Mouse (Mus musculus): ENCODE results near the gene Irak2. TPM values are rescaled to one million over a fixed set of nuclear protein-coding genes. Genes with fewer than 3 reads are reported as not detected.

Irak2 gene
- polyA plus RNA-seq, 1 experiment from 2014 or later = 6.3 TPM

- WGBS = 75% methylated on average over 6 of the region's 6 CpGs
- Histone ChIP-seq H3K27me3 (ENCODE audit: control insufficient read depth, insufficient read depth, low read depth, low read length) (no peaks in the 10 kb centered on the region), H3K4me2 (ENCODE audit: low read depth, low read length) (no peak overlapping the region), H3K4me3 (ENCODE audit: low read length) (no peak overlapping the region), H3K9me3 (ENCODE audit: control insufficient read depth, low read length) (no peaks in the 10 kb centered on the region), H3K36me3 (ENCODE audit: control insufficient read depth, insufficient read depth, low read length) (peaks cover 4% of the 10 kb centered on the region; the same call in 1 of the 2 replicates), H3K4me1 (replicated peaks; ENCODE audit: control insufficient read depth, insufficient read depth, low read length) (peaks cover 14% of the 10 kb centered on the region), H3K9ac (ENCODE audit: low read length) (no peak overlapping the region), H3K27ac (ENCODE audit: low read length) (no peak overlapping the region)
- no peak for ATAC-seq (ENCODE audit: low read depth)
Measured at GRCm38 (mm10) chr6:113608871-113609270, 29.4 kb upstream of the Irak2 start.

- no peak overlapping the region for H3K27ac ChIP-seq (ENCODE audit: low read length)
- no peak overlapping the region for H3K4me3 ChIP-seq (ENCODE audit: low read length)
- no peak overlapping the region for H3K9ac ChIP-seq (ENCODE audit: low read length)
- no peak overlapping the region for H3K4me2 ChIP-seq (ENCODE audit: low read depth, low read length)
- no peaks in the 10 kb centered on the region for H3K9me3 ChIP-seq (ENCODE audit: control insufficient read depth, low read length)
- WGBS = 84% methylated on average over 7 of the region's 7 CpGs
- H3K4me1 ChIP-seq (replicated peaks; ENCODE audit: control insufficient read depth, insufficient read depth, low read length) = peaks cover 14% of the 10 kb centered on the region
- no peak for ATAC-seq (ENCODE audit: low read depth)
- no peaks in the 10 kb centered on the region for H3K27me3 ChIP-seq (ENCODE audit: control insufficient read depth, insufficient read depth, low read depth, low read length)
- H3K36me3 ChIP-seq (ENCODE audit: control insufficient read depth, insufficient read depth, low read length) = peaks cover 8% of the 10 kb centered on the region
Measured at GRCm38 (mm10) chr6:113609293-113609692, 29.0 kb upstream of the Irak2 start.

- Histone ChIP-seq H3K4me1 (replicated peaks; ENCODE audit: control insufficient read depth, insufficient read depth, low read length) (no peaks in the 10 kb centered on the region), H3K9ac (ENCODE audit: low read length) (no peak overlapping the region), H3K27ac (ENCODE audit: low read length) (no peak overlapping the region), H3K4me2 (ENCODE audit: low read depth, low read length) (no peak overlapping the region), H3K36me3 (ENCODE audit: control insufficient read depth, insufficient read depth, low read length) (peaks cover 32% of the 10 kb centered on the region), H3K4me3 (ENCODE audit: low read length) (no peak overlapping the region), H3K9me3 (ENCODE audit: control insufficient read depth, low read length) (no peaks in the 10 kb centered on the region), H3K27me3 (ENCODE audit: control insufficient read depth, insufficient read depth, low read depth, low read length) (no peaks in the 10 kb centered on the region)
- WGBS = 79% methylated on average over 8 of the region's 8 CpGs
- ATAC-seq (ENCODE audit: low read depth) = no peak
Measured at GRCm38 (mm10) chr6:113612258-113612969, 25.9 kb upstream of the Irak2 start.

DNA sequence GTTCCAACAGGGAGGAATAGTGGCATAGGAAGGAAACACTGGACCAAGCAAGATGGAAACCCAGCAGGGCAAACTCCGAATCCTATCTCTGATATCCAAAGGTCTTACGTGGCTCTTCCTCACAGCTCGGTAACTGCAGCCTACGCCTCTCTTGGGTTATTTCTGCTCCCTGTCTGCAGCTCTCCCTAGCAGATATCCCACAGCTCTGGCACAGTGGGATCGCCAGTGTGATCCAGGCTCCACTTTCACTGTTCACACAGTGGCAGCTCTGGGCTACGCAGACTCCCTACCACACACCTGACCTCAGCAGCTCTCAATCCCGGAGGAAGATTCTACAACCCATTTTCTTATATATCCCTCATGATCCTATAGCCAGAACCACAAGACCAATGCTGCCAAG lies 24.1 kb upstream of the Irak2 start:
- no peak for ATAC-seq (ENCODE audit: low read depth)
- H3K9ac ChIP-seq (ENCODE audit: low read length) = no peak overlapping the region
- H3K4me2 ChIP-seq (ENCODE audit: low read depth, low read length) = no peak overlapping the region
- H3K36me3 ChIP-seq (ENCODE audit: control insufficient read depth, insufficient read depth, low read length) = peaks cover 37% of the 10 kb centered on the region
- H3K9me3 ChIP-seq (ENCODE audit: control insufficient read depth, low read length) = no peaks in the 10 kb centered on the region
- 95% methylated on average over 7 of the region's 7 CpGs for WGBS
- no peak overlapping the region for H3K27ac ChIP-seq (ENCODE audit: low read length)
- H3K4me1 ChIP-seq (replicated peaks; ENCODE audit: control insufficient read depth, insufficient read depth, low read length) = no peaks in the 10 kb centered on the region
- H3K4me3 ChIP-seq (ENCODE audit: low read length) = no peak overlapping the region
- no peaks in the 10 kb centered on the region for H3K27me3 ChIP-seq (ENCODE audit: control insufficient read depth, insufficient read depth, low read depth, low read length)

DNA sequence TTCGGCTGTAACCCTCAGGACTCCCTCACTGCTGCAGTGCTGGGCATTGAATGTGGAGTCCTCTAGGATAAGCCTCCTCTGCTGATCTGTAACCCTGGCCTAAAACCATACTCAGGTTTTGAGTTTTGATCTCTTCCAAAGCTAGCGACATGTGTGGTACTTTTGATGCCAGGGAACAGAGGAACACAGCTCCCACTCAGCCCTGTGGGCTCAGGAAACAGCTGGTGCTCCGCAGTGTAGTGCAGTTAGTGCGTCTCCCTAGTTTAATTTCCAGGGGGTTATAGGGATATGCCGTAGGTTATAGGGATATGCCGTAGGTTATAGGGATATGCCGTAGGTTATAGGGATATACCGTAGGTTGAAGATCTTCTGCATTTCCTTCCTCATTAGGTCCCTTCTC lies 23.3 kb upstream of the Irak2 start:
- Histone ChIP-seq H3K4me1 (replicated peaks; ENCODE audit: control insufficient read depth, insufficient read depth, low read length) (no peaks in the 10 kb centered on the region), H3K36me3 (ENCODE audit: control insufficient read depth, insufficient read depth, low read length) (peaks cover 37% of the 10 kb centered on the region), H3K9ac (ENCODE audit: low read length) (no peak overlapping the region), H3K4me2 (ENCODE audit: low read depth, low read length) (no peak overlapping the region), H3K9me3 (ENCODE audit: control insufficient read depth, low read length) (no peaks in the 10 kb centered on the region), H3K4me3 (ENCODE audit: low read length) (no peak overlapping the region), H3K27ac (ENCODE audit: low read length) (no peak overlapping the region), H3K27me3 (ENCODE audit: control insufficient read depth, insufficient read depth, low read depth, low read length) (no peaks in the 10 kb centered on the region)
- WGBS = 93% methylated on average over 8 of the region's 8 CpGs
- ATAC-seq (ENCODE audit: low read depth) = no peak

- no peak overlapping the region for H3K4me3 ChIP-seq (ENCODE audit: low read length)
- H3K27ac ChIP-seq (ENCODE audit: low read length) = no peak overlapping the region
- H3K27me3 ChIP-seq (ENCODE audit: control insufficient read depth, insufficient read depth, low read depth, low read length) = no peaks in the 10 kb centered on the region
- no peaks in the 10 kb centered on the region for H3K4me1 ChIP-seq (replicated peaks; ENCODE audit: control insufficient read depth, insufficient read depth, low read length)
- no peak overlapping the region for H3K9ac ChIP-seq (ENCODE audit: low read length)
- no peak overlapping the region for H3K4me2 ChIP-seq (ENCODE audit: low read depth, low read length)
- H3K9me3 ChIP-seq (ENCODE audit: control insufficient read depth, low read length) = no peaks in the 10 kb centered on the region
- 88% methylated on average over 4 of the region's 4 CpGs for WGBS
- peaks cover 37% of the 10 kb centered on the region for H3K36me3 ChIP-seq (ENCODE audit: control insufficient read depth, insufficient read depth, low read length)
- no peak for ATAC-seq (ENCODE audit: low read depth)
Measured at GRCm38 (mm10) chr6:113615489-113615888, 22.8 kb upstream of the Irak2 start.

DNA sequence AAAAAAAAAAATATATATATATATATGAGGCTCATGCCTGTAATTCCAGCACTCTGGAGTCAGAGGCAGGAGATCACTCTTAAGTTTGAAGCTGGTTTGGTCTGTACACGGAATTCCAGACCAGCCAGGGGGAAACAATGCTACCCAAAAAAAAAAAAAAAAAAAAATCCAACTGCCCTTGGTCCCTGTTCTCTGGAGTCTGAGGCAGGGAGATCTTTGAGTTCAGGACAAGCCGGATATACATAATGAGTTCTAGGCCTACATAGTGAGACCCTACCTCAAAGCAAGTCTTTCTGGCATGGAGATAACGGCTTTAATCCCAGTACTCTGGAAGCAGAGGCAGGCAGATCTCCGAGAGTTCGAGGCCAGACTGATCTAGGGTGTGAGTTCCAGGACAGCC lies 14.9 kb upstream of the Irak2 start:
- H3K27ac ChIP-seq (ENCODE audit: low read length) = peak overlapping the region; percentile 32; the same call in 1 of the 2 replicates
- H3K36me3 ChIP-seq (ENCODE audit: control insufficient read depth, insufficient read depth, low read length) = peaks cover 2% of the 10 kb centered on the region; the same call in 1 of the 2 replicates
- peak overlapping the region; percentile 80 for H3K4me3 ChIP-seq (ENCODE audit: low read length)
- H3K9ac ChIP-seq (ENCODE audit: low read length) = peak overlapping the region; percentile 83
- peaks cover 13% of the 10 kb centered on the region for H3K4me1 ChIP-seq (replicated peaks; ENCODE audit: control insufficient read depth, insufficient read depth, low read length)
- ATAC-seq (ENCODE audit: low read depth) = no peak
- WGBS = 62% methylated on average over 5 of the region's 5 CpGs
- peak overlapping the region; percentile 94 for H3K4me2 ChIP-seq (ENCODE audit: low read depth, low read length)
- H3K27me3 ChIP-seq (ENCODE audit: control insufficient read depth, insufficient read depth, low read depth, low read length) = no peaks in the 10 kb centered on the region
- no peaks in the 10 kb centered on the region for H3K9me3 ChIP-seq (ENCODE audit: control insufficient read depth, low read length)

GRCm38 (mm10) chr6:113623941-113624751 lies 14.1 kb upstream of the Irak2 start, which contains the start of gene Vhl:
TSS of gene Vhl (plus strand) at chr6:113623959.
- Histone ChIP-seq H3K4me2 (ENCODE audit: low read depth, low read length) (peak within 1 kb of the TSS; percentile 94), H3K4me3 (ENCODE audit: low read length) (peak within 1 kb of the TSS; percentile 80), H3K9me3 (ENCODE audit: control insufficient read depth, low read length) (no peaks in the 10 kb centered on the region), H3K4me1 (replicated peaks; ENCODE audit: control insufficient read depth, insufficient read depth, low read length) (peaks cover 13% of the 10 kb centered on the region), H3K27me3 (ENCODE audit: control insufficient read depth, insufficient read depth, low read depth, low read length) (no peaks in the 10 kb centered on the region), H3K27ac (ENCODE audit: low read length) (peak within 1 kb of the TSS; percentile 89), H3K9ac (ENCODE audit: low read length) (peak within 1 kb of the TSS; percentile 83), H3K36me3 (ENCODE audit: control insufficient read depth, insufficient read depth, low read length) (peaks cover 5% of the 10 kb centered on the region)
- under 1% methylated on average over 64 of the region's 76 CpGs for WGBS
- ATAC-seq (ENCODE audit: low read depth) = peak; percentile 93

DNA sequence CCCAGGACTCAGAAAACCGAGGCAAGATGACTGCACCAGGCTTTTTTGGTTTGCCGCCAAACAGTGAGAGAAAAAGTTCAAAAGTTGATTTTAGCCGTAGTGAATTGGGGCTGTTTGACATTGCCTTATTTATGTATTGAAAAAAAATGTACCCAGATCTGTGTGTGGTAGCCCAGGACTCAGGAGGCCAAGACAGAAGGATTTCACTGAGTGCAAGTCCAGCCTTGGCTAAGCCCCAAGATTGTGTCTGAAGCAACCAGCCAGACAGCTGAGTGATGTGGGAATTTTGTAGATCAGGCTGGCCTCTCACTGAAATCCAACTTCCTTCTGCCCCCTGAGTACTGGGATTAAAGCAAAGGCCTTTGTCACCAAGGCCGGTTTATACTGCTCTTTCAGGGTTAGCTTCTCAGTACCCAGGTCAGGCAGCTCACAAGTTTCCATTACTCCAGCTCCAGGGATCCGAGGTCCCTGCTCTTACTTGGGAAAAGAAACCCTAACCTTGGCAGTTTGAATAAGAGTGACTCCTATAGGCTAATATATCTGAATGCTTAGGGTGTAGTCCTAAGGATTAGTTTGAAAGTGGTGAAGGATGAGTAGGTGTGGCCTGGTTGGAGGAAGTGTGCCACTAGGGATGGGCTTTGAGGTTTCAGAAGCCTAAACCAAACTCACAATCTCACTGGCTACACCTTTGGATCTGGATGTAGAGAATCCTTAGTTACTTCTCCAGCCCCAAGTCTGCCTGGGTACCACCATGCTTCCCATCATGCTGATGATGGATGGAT lies 13.1 kb upstream of the Irak2 start:
- no peak overlapping the region for H3K27ac ChIP-seq (ENCODE audit: low read length)
- no peaks in the 10 kb centered on the region for H3K27me3 ChIP-seq (ENCODE audit: control insufficient read depth, insufficient read depth, low read depth, low read length)
- 32% methylated on average over 5 of the region's 5 CpGs for WGBS
- peak overlapping the region; percentile 80 for H3K4me3 ChIP-seq (ENCODE audit: low read length)
- no peak for ATAC-seq (ENCODE audit: low read depth)
- peak overlapping the region; percentile 83 for H3K9ac ChIP-seq (ENCODE audit: low read length)
- H3K36me3 ChIP-seq (ENCODE audit: control insufficient read depth, insufficient read depth, low read length) = peaks cover 15% of the 10 kb centered on the region
- H3K9me3 ChIP-seq (ENCODE audit: control insufficient read depth, low read length) = no peaks in the 10 kb centered on the region
- H3K4me1 ChIP-seq (replicated peaks; ENCODE audit: control insufficient read depth, insufficient read depth, low read length) = peaks cover 13% of the 10 kb centered on the region
- H3K4me2 ChIP-seq (ENCODE audit: low read depth, low read length) = peak overlapping the region; percentile 94

Data from lung, embryonic 16.5 days (tissue).